Mouse (Mus musculus): Measurements from ENCODE around the gene 3100002H09Rik. TPM values are rescaled to one million over a fixed set of nuclear protein-coding genes. Genes with fewer than 3 reads are reported as not detected.

Gene 3100002H09Rik
- total RNA-seq, 2 experiments from 2014 or later, result 0.99 to 1.5 TPM

GRCm38 (mm10) chr4:124615986-124616385 is 5.4 kb upstream of the 3100002H09Rik start:
- intact Hi-C loops (cut with DNase I), result no loop called here
- no peak for DNase-seq

GRCm38 (mm10) chr4:124615406-124615960 is 4.9 kb upstream of the 3100002H09Rik start:
- intact Hi-C loops (cut with DNase I), result no loop called here
- no peak for DNase-seq

GRCm38 (mm10) chr4:124614189-124614588 is 3.6 kb upstream of the 3100002H09Rik start:
- DNase-seq, result no peak
- intact Hi-C loops (cut with DNase I), result no loop called here

GRCm38 (mm10) chr4:124611768-124612167 is 1.2 kb upstream of the 3100002H09Rik start:
- intact Hi-C loops (cut with DNase I), result no loop called here
- no peak for DNase-seq

GRCm38 (mm10) chr4:124610066-124610465 is 537 bp downstream of the 3100002H09Rik start:
- intact Hi-C loops (cut with DNase I), result no loop called here
- peak; percentile 69 for DNase-seq

- peak; percentile 73 for DNase-seq
- intact Hi-C loops (cut with DNase I), result no loop called here
These were observed 3.4 kb downstream of the 3100002H09Rik start for GRCm38 (mm10) chr4:124607166-124607565.

- no peak for DNase-seq
- intact Hi-C loops (cut with DNase I), result no loop called here
These were observed 4.4 kb downstream of the 3100002H09Rik start for GRCm38 (mm10) chr4:124606180-124606579.

- intact Hi-C loops (cut with DNase I), result no loop called here
- no peak for DNase-seq
These were observed 5.3 kb downstream of the 3100002H09Rik start for GRCm38 (mm10) chr4:124605255-124605654.

- DNase-seq, result no peak
- intact Hi-C loops (cut with DNase I), result no loop called here
These were observed 6.9 kb downstream of the 3100002H09Rik start for GRCm38 (mm10) chr4:124603712-124604111.

- intact Hi-C loops (cut with DNase I), result no loop called here
These were observed 14.7 kb downstream of the 3100002H09Rik start for GRCm38 (mm10) chr4:124595929-124596328.

GRCm38 (mm10) chr4:124594933-124595332 is 15.7 kb downstream of the 3100002H09Rik start:
- intact Hi-C loops (cut with DNase I), result no loop called here
- peak; percentile 79 for DNase-seq

More at GRCm38 (mm10) chr4:124595929-124596328, 14.7 kb downstream of the 3100002H09Rik start:
- DNase-seq, result no peak

GRCm38 (mm10) chr4:124593691-124594090 is 16.9 kb downstream of the 3100002H09Rik start:
- intact Hi-C loops (cut with DNase I), result no loop called here
- DNase-seq, result no peak

- intact Hi-C loops (cut with DNase I), result no loop called here
- DNase-seq, result peak; percentile 22
These were observed 17.4 kb downstream of the 3100002H09Rik start for GRCm38 (mm10) chr4:124593210-124593609.

GRCm38 (mm10) chr4:124592241-124592640 is 18.4 kb downstream of the 3100002H09Rik start:
- intact Hi-C loops (cut with DNase I), result no loop called here
- peak; percentile 41 for DNase-seq

- intact Hi-C loops (cut with DNase I), result no loop called here
- no peak for DNase-seq
These were observed 29.9 kb downstream of the 3100002H09Rik start for GRCm38 (mm10) chr4:124580695-124581094.

GRCm38 (mm10) chr4:124575955-124576445 is 34.6 kb downstream of the 3100002H09Rik start:
- DNase-seq, result no peak
- intact Hi-C loops (cut with DNase I), result no loop called here

- no peak for DNase-seq
- intact Hi-C loops (cut with DNase I), result no loop called here
These were observed 35.2 kb downstream of the 3100002H09Rik start for GRCm38 (mm10) chr4:124575269-124575954.

GRCm38 (mm10) chr4:124573586-124573985 is 37.0 kb downstream of the 3100002H09Rik start:
- intact Hi-C loops (cut with DNase I), result no loop called here
- DNase-seq, result peak; percentile 45

- intact Hi-C loops (cut with DNase I), result no loop called here
- DNase-seq, result peak; percentile 28
These were observed 39.6 kb downstream of the 3100002H09Rik start for GRCm38 (mm10) chr4:124570977-124571376.

- intact Hi-C loops (cut with DNase I), result loop anchor here (10.0 kb wide), 1 partner anchor 85 kb away; the partner anchor contains the start of gene Pou3f1
- no peak for DNase-seq
These were observed 40.9 kb downstream of the 3100002H09Rik start for GRCm38 (mm10) chr4:124569661-124570060.

GRCm38 (mm10) chr4:124563371-124563770 is 47.2 kb downstream of the 3100002H09Rik start:
- intact Hi-C loops (cut with DNase I), result loop anchor here (10.0 kb wide), 1 partner anchor 91 kb away; the partner anchor contains the start of gene Pou3f1
- DNase-seq, result no peak

GRCm38 (mm10) chr4:124562721-124563120 is 47.9 kb downstream of the 3100002H09Rik start:
- peak; percentile 81 for DNase-seq
- intact Hi-C loops (cut with DNase I), result loop anchor here (10.0 kb wide), 1 partner anchor 92 kb away; the partner anchor contains the start of gene Pou3f1

Measured in left cerebral cortex, postnatal 4 days (tissue).